Mouse (Mus musculus) heart, adult 11 months (tissue): ENCODE data around the gene Mrgpra2a.
"Not testable (repeated sequence)": the region's sequence is repeated elsewhere in the genome, so short reads cannot be mapped to it uniquely, and the experiment has no call there.

Experiments
- DNase-seq: peaks from one replicate; pipeline ENCODE4 v3.0.0; 2022

The Mrgpra2a gene

GRCm38 (mm10) chr7:47452015-47452414 is at the start of gene Mrgpra2a:
Gene Mrgpra2a, minus strand, starts transcription at chr7:47452139.
- not testable (repeated sequence) for DNase-seq

GRCm38 (mm10) chr7:47491266-47491665 is 39.3 kb upstream of the Mrgpra2a start:
- not testable (repeated sequence) for DNase-seq

GRCm38 (mm10) chr7:47489438-47489837 is 37.5 kb upstream of the Mrgpra2a start:
- DNase-seq = not testable (repeated sequence)

GRCm38 (mm10) chr7:47483181-47483580 is 31.2 kb upstream of the Mrgpra2a start:
- not testable (repeated sequence) for DNase-seq

GRCm38 (mm10) chr7:47473904-47474303 is 22.0 kb upstream of the Mrgpra2a start:
- not testable (repeated sequence) for DNase-seq

- not testable (repeated sequence) for DNase-seq
Observed at GRCm38 (mm10) chr7:47465278-47465981, 13.5 kb upstream of the Mrgpra2a start.

- DNase-seq = not testable (repeated sequence)
Observed at GRCm38 (mm10) chr7:47445729-47446128, 6.2 kb downstream of the Mrgpra2a start.

- DNase-seq = not testable (repeated sequence)
Observed at GRCm38 (mm10) chr7:47436463-47436862, 15.5 kb downstream of the Mrgpra2a start.

- not testable (repeated sequence) for DNase-seq
Observed at GRCm38 (mm10) chr7:47427815-47428508, 24.0 kb downstream of the Mrgpra2a start.

- DNase-seq = no peak
Observed at GRCm38 (mm10) chr7:47410602-47411001, 41.3 kb downstream of the Mrgpra2a start.

- no peak for DNase-seq
Observed at GRCm38 (mm10) chr7:47409545-47409944, 42.4 kb downstream of the Mrgpra2a start.

GRCm38 (mm10) chr7:47401125-47401524 is 50.8 kb downstream of the Mrgpra2a start:
- DNase-seq = no peak
